Comparison of ENCODE assay signal across 1 mouse cellular context in the genomic region with DNA sequence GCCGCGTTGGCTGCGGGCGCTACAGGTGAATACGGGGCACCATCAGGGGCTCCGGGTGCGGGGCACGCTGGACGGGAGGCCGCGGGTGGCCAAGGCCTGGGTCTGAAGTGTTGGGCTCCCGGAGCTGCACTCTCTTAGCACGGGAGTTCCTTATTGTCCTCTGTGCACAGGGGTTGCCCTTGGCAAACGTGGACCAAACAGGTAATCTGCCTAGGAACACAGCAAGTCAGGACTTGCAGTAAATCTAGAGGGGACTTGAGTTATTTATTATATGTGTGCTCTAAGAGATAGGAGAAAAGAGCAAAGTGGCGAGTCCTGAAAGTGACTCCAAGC.
A peak's percentile ranks its signal among the peaks of the same experiment; 100 is the strongest.
TF ChIP-seq lines count a peak whose summit lies in the region.

No protein-coding gene starts in this region.

TF ChIP-seq in CH12.LX, 34 proteins besides CTCF, POLR2A, EP300 and RAD21 (continued from another document):
- TF ChIP-seq USF1 (IDR thresholded peaks at IDR 0.05; ENCODE audit: low read depth, low read length) (no peak), PAX5 (IDR thresholded peaks at IDR 0.05; ENCODE audit: low read length) (no peak), MAZ (IDR thresholded peaks at IDR 0.05; ENCODE audit: low read depth, low read length) (0 out of 2 replicates have a peak, but pooled peaks have one; percentile 17), CHD2 (IDR thresholded peaks at IDR 0.05; ENCODE audit: low read length) (no peak), MAX (IDR thresholded peaks at IDR 0.05; ENCODE audit: low read length) (no peak), MEF2A (IDR thresholded peaks at IDR 0.05; ENCODE audit: borderline replicate concordance, low read depth, low read length) (no peak; the same call in 1 of the 2 replicates), ZNF384 (IDR thresholded peaks at IDR 0.05; ENCODE audit: low read depth, low read length) (no peak)
TF ChIP-seq in CH12.LX: peak in this region for 3.
